Mouse (Mus musculus) embryonic facial prominence, embryonic 15.5 days (tissue): ENCODE data around the gene Aatk. TPM values are rescaled to one million over a fixed set of nuclear protein-coding genes. Genes with fewer than 3 reads are reported as not detected.

Experiments used
- ATAC-seq: fragments of 200-750 bp; cut with Nextera tagmentation; 2 replicates; pipeline ENCODE4 v1.8.0; 2017; ENCODE audit warnings: low read depth, moderate TSS enrichment; ENCODE audit not compliant: insufficient number of reproducible peaks, low FRiP score, low TSS enrichment
- H3K27ac ChIP-seq: fragments of 300-500 bp; sonication (generic); replicated peaks from 2 replicates; pipeline ENCODE4 v1.5.1; 2015; ENCODE audit warnings: mild to moderate bottlenecking, inconsistent platforms
- H3K27me3 ChIP-seq: fragments of 300-500 bp; sonication (generic); 2 replicates; pipeline ENCODE4 v1.6.1; 2015; ENCODE audit warnings: inconsistent platforms
- H3K36me3 ChIP-seq: fragments of 300-500 bp; sonication (generic); 2 replicates; pipeline ENCODE4 v1.6.1; 2015; ENCODE audit warnings: mild to moderate bottlenecking, inconsistent platforms
- H3K4me1 ChIP-seq: fragments of 300-500 bp; sonication (generic); 2 replicates; pipeline ENCODE4 v1.6.1; 2015; ENCODE audit warnings: inconsistent platforms
- H3K4me2 ChIP-seq: fragments of 300-500 bp; sonication (generic); replicated peaks from 2 replicates; pipeline ENCODE4 v1.6.1; 2015; ENCODE audit warnings: mild to moderate bottlenecking, inconsistent platforms
- H3K4me3 ChIP-seq: fragments of 300-500 bp; sonication (generic); replicated peaks from 2 replicates; pipeline ENCODE4 v1.5.1; 2015; ENCODE audit warnings: mild to moderate bottlenecking, inconsistent platforms
- H3K9ac ChIP-seq: fragments of 300-500 bp; sonication (generic); 2 replicates; pipeline ENCODE4 v1.6.1; 2015; ENCODE audit warnings: inconsistent platforms
- H3K9me3 ChIP-seq: fragments of 300-500 bp; sonication (generic); replicated peaks from 2 replicates; pipeline ENCODE4 v1.6.1; 2016; ENCODE audit warnings: inconsistent platforms
- WGBS: fragments of 180-500 bp; shearing (Covaris S2); methylation state at CpG from one replicate; pipeline ENCODE4 v1.1.7; 2015; 5-methylcytosine and 5-hydroxymethylcytosine counted together
- polyA plus RNA-seq: library from polyadenylated mRNA; unstranded; fragments of >200 nt; fragmentation: Nextera tagmentation; extraction: Ambion mirVana; gene quantifications from 2 replicates; pipeline ENCODE4 v1.2.1, GENCODE M21; 2015

The Aatk gene
- polyA plus RNA-seq, 1 experiment from 2014 or later: 7.8 TPM

- H3K27me3 ChIP-seq: no peaks in the 10 kb centered on the region
- no peak for ATAC-seq
- H3K4me2 ChIP-seq: no peak overlapping the region
- H3K27ac ChIP-seq: no peak overlapping the region
- H3K9me3 ChIP-seq: no peaks in the 10 kb centered on the region
- no peak overlapping the region for H3K9ac ChIP-seq
- no peak overlapping the region for H3K4me3 ChIP-seq
- peaks cover 12% of the 10 kb centered on the region for H3K4me1 ChIP-seq
- 63% methylated on average over 4 of the region's 4 CpGs for WGBS
- H3K36me3 ChIP-seq: 0 out of 2 replicates have a peak, but pooled peaks cover 3% of the 10 kb centered on the region
Measured at GRCm38 (mm10) chr11:120007496-120008080, 39.4 kb downstream of the Aatk start.

GRCm38 (mm10) chr11:120005434-120006317 lies 41.3 kb downstream of the Aatk start:
- WGBS: 79% methylated on average over 18 of the region's 18 CpGs
- Histone ChIP-seq H3K9ac (no peak overlapping the region), H3K27ac (no peak overlapping the region), H3K4me3 (no peak overlapping the region), H3K36me3 (0 out of 2 replicates have a peak, but pooled peaks cover 3% of the 10 kb centered on the region), H3K4me1 (peaks cover 5% of the 10 kb centered on the region; the same call in 1 of the 2 replicates), H3K27me3 (no peaks in the 10 kb centered on the region), H3K9me3 (no peaks in the 10 kb centered on the region), H3K4me2 (no peak overlapping the region)
- no peak for ATAC-seq

GRCm38 (mm10) chr11:120002634-120003220 lies 44.2 kb downstream of the Aatk start:
- H3K4me2 ChIP-seq: no peak overlapping the region
- WGBS: 92% methylated on average over 7 of the region's 7 CpGs
- H3K9ac ChIP-seq: no peak overlapping the region
- H3K27ac ChIP-seq: no peak overlapping the region
- H3K4me3 ChIP-seq: no peak overlapping the region
- no peak for ATAC-seq
- peaks cover 5% of the 10 kb centered on the region; the same call in 1 of the 2 replicates for H3K4me1 ChIP-seq
- H3K27me3 ChIP-seq: no peaks in the 10 kb centered on the region
- peaks cover 13% of the 10 kb centered on the region for H3K36me3 ChIP-seq
- H3K9me3 ChIP-seq: no peaks in the 10 kb centered on the region

GRCm38 (mm10) chr11:120002041-120002440 lies 44.9 kb downstream of the Aatk start:
- Histone ChIP-seq H3K4me2 (no peak overlapping the region), H3K9ac (no peak overlapping the region), H3K27ac (0 out of 2 replicates have a peak overlapping the region, but pooled peaks have one; percentile 28), H3K36me3 (peaks cover 20% of the 10 kb centered on the region), H3K27me3 (no peaks in the 10 kb centered on the region), H3K4me3 (no peak overlapping the region), H3K9me3 (no peaks in the 10 kb centered on the region), H3K4me1 (peaks cover 5% of the 10 kb centered on the region; the same call in 1 of the 2 replicates)
- ATAC-seq: no peak
- 49% methylated on average over 5 of the region's 5 CpGs for WGBS

- Histone ChIP-seq H3K9ac (no peak overlapping the region), H3K4me2 (no peak overlapping the region), H3K9me3 (no peaks in the 10 kb centered on the region), H3K27ac (no peak overlapping the region), H3K4me1 (peaks cover 5% of the 10 kb centered on the region; the same call in 1 of the 2 replicates), H3K4me3 (no peak overlapping the region), H3K36me3 (peaks cover 60% of the 10 kb centered on the region), H3K27me3 (no peaks in the 10 kb centered on the region)
- ATAC-seq: no peak
- WGBS: 92% methylated on average over 16 of the region's 16 CpGs
Measured at GRCm38 (mm10) chr11:119997351-119997750, 49.6 kb downstream of the Aatk start.

- Histone ChIP-seq H3K9ac (no peak overlapping the region), H3K36me3 (peaks cover 38% of the 10 kb centered on the region), H3K9me3 (no peaks in the 10 kb centered on the region), H3K27me3 (no peaks in the 10 kb centered on the region), H3K4me3 (no peak overlapping the region), H3K4me1 (peaks cover 42% of the 10 kb centered on the region), H3K4me2 (peak overlapping the region; percentile 24; the same call in 1 of the 2 replicates), H3K27ac (peak overlapping the region; percentile 24; the same call in 1 of the 2 replicates)
- peak; percentile 77 for ATAC-seq
- WGBS: 8% methylated on average over 10 of the region's 10 CpGs
Measured at GRCm38 (mm10) chr11:119991338-119991678, 55.7 kb downstream of the Aatk start.

GRCm38 (mm10) chr11:119990658-119991337 lies 56.2 kb downstream of the Aatk start:
- Histone ChIP-seq H3K4me3 (no peak overlapping the region), H3K27ac (peak overlapping the region; percentile 24; the same call in 1 of the 2 replicates), H3K9ac (no peak overlapping the region), H3K4me2 (peak overlapping the region; percentile 24; the same call in 1 of the 2 replicates), H3K36me3 (peaks cover 38% of the 10 kb centered on the region), H3K27me3 (no peaks in the 10 kb centered on the region), H3K9me3 (no peaks in the 10 kb centered on the region), H3K4me1 (peaks cover 42% of the 10 kb centered on the region)
- ATAC-seq: no peak
- 36% methylated on average over 10 of the region's 10 CpGs for WGBS

GRCm38 (mm10) chr11:119989115-119989564 lies 57.8 kb downstream of the Aatk start:
- Histone ChIP-seq H3K4me3 (no peak overlapping the region), H3K4me1 (peaks cover 42% of the 10 kb centered on the region), H3K4me2 (no peak overlapping the region), H3K36me3 (peaks cover 28% of the 10 kb centered on the region), H3K9ac (no peak overlapping the region), H3K27me3 (no peaks in the 10 kb centered on the region), H3K9me3 (no peaks in the 10 kb centered on the region), H3K27ac (peak overlapping the region; percentile 78)
- ATAC-seq: peak; percentile 74
- WGBS: 15% methylated on average over 10 of the region's 10 CpGs

GRCm38 (mm10) chr11:119988391-119988790 lies 58.6 kb downstream of the Aatk start:
- no peaks in the 10 kb centered on the region for H3K27me3 ChIP-seq
- H3K9ac ChIP-seq: no peak overlapping the region
- H3K36me3 ChIP-seq: peaks cover 28% of the 10 kb centered on the region
- H3K4me3 ChIP-seq: no peak overlapping the region
- H3K9me3 ChIP-seq: no peaks in the 10 kb centered on the region
- peak overlapping the region; percentile 78 for H3K27ac ChIP-seq
- ATAC-seq: no peak
- WGBS: 75% methylated on average over 7 of the region's 7 CpGs
- no peak overlapping the region for H3K4me2 ChIP-seq
- peaks cover 42% of the 10 kb centered on the region for H3K4me1 ChIP-seq

GRCm38 (mm10) chr11:119987876-119988275 lies 59.1 kb downstream of the Aatk start:
- no peak overlapping the region for H3K4me2 ChIP-seq
- H3K9me3 ChIP-seq: no peaks in the 10 kb centered on the region
- no peak for ATAC-seq
- H3K27me3 ChIP-seq: no peaks in the 10 kb centered on the region
- 85% methylated on average over 7 of the region's 7 CpGs for WGBS
- no peak overlapping the region for H3K4me3 ChIP-seq
- no peak overlapping the region for H3K9ac ChIP-seq
- H3K36me3 ChIP-seq: peaks cover 25% of the 10 kb centered on the region
- H3K27ac ChIP-seq: peak overlapping the region; percentile 78
- H3K4me1 ChIP-seq: peaks cover 42% of the 10 kb centered on the region
